Mouse (Mus musculus): ENCODE data around the gene Bcas1.

The Bcas1 gene

GRCm38 (mm10) chr2:170310310-170310987 is 117.2 kb downstream of the Bcas1 start:
- CTCF ChIA-PET = interaction anchor here in 1 of 4 experiments (0.6 kb wide), 1 partner anchor 39 kb away, joined by 3 read pairs; no protein-coding TSS in a partner anchor
- POLR2A ChIA-PET = interaction anchor here in 2 of 4 experiments (0.6 to 1.0 kb wide), 2 partner anchors 14 to 206 kb away, joined by 3 to 4 read pairs; no protein-coding TSS in a partner anchor

GRCm38 (mm10) chr2:170308966-170309365 is 118.7 kb downstream of the Bcas1 start:
- ChIA-PET POLR2A (interaction anchor here in 3 of 4 experiments (0.5 to 1.5 kb wide), 9 partner anchors 8 to 102 kb away, joined by 3 to 9 read pairs (median 4); no protein-coding TSS in a partner anchor), CTCF (interaction anchor here in 3 of 4 experiments (0.6 to 2.1 kb wide), 5 partner anchors 10 to 213 kb away, joined by 3 to 5 read pairs (median 4); no protein-coding TSS in a partner anchor)

GRCm38 (mm10) chr2:170308033-170308820 is 119.4 kb downstream of the Bcas1 start:
- POLR2A ChIA-PET = interaction anchor here in 3 of 4 experiments (0.5 to 1.5 kb wide), 8 partner anchors 9 to 101 kb away, joined by 3 to 11 read pairs (median 5); no protein-coding TSS in a partner anchor
- CTCF ChIA-PET = interaction anchor here in 3 of 4 experiments (0.7 to 2.1 kb wide), 7 partner anchors 11 to 1487 kb away, joined by 3 to 5 read pairs (median 4); no protein-coding TSS in a partner anchor

GRCm38 (mm10) chr2:170307589-170308021 is 120.0 kb downstream of the Bcas1 start:
- ChIA-PET CTCF (interaction anchor here in 3 of 4 experiments (1.3 to 2.1 kb wide), 3 partner anchors 36 to 191 kb away, joined by 3 to 5 read pairs (median 3); no protein-coding TSS in a partner anchor), POLR2A (interaction anchor here in 2 of 4 experiments (1.3 to 1.5 kb wide), 2 partner anchors 12 to 18 kb away, joined by 7 to 11 read pairs; no protein-coding TSS in a partner anchor)

GRCm38 (mm10) chr2:170306637-170307320 is 120.9 kb downstream of the Bcas1 start:
- POLR2A ChIA-PET = interaction anchor here in 1 of 4 experiments (1.3 kb wide), 1 partner anchor 12 kb away, joined by 11 read pairs; no protein-coding TSS in a partner anchor

GRCm38 (mm10) chr2:170304766-170305165 is 122.9 kb downstream of the Bcas1 start:
- POLR2A ChIA-PET = interaction anchor here in 2 of 4 experiments (0.5 to 0.6 kb wide), 3 partner anchors 13 to 1330 kb away, joined by 3 to 7 read pairs (median 4); no protein-coding TSS in a partner anchor

More at GRCm38 (mm10) chr2:170306637-170307320, 120.9 kb downstream of the Bcas1 start:
- CTCF ChIA-PET = no interaction called here

GRCm38 (mm10) chr2:170303595-170303994 is 124.0 kb downstream of the Bcas1 start:
- POLR2A ChIA-PET = no interaction called here

More at GRCm38 (mm10) chr2:170304766-170305165, 122.9 kb downstream of the Bcas1 start:
- CTCF ChIA-PET = interaction anchor here in 1 of 4 experiments (0.6 kb wide), 1 partner anchor 93 kb away, joined by 3 read pairs; no protein-coding TSS in a partner anchor

GRCm38 (mm10) chr2:170302825-170303224 is 124.8 kb downstream of the Bcas1 start:
- ChIA-PET CTCF (interaction anchor here in 1 of 4 experiments (0.6 kb wide), 1 partner anchor 130 kb away, joined by 3 read pairs; no protein-coding TSS in a partner anchor), POLR2A (interaction anchor here in 1 of 4 experiments (1.0 kb wide), 1 partner anchor 267 kb away, joined by 3 read pairs; no protein-coding TSS in a partner anchor)

More at GRCm38 (mm10) chr2:170303595-170303994, 124.0 kb downstream of the Bcas1 start:
- CTCF ChIA-PET = no interaction called here

All from embryonic stem cell, embryonic (primary cell).